Comparison of ENCODE assay signal across 8 mouse cellular contexts in genomic region chr6:72438226-72438625, GRCm38 (mm10). TPM values are rescaled to one million over a fixed set of nuclear protein-coding genes. Genes with fewer than 3 reads are reported as not detected.
DNase-seq lines count a peak whose midpoint lies in the region; ATAC-seq and TF ChIP-seq lines count a peak whose summit lies in the region.

No protein-coding gene starts in this region.

- no peak for TF ChIP-seq CTCF in lung, adult 2 months (IDR thresholded peaks at IDR 0.05; ENCODE audit: insufficient read depth, low read length)
- TF ChIP-seq CTCF in small intestine, adult 2 months (IDR thresholded peaks at IDR 0.05; ENCODE audit: extremely low read depth, insufficient read length, insufficient replicate concordance, low read depth, low read length) = no peak

- peaks cover 10% of the 10 kb centered on the region for H3K4me1 ChIP-seq in lung, adult 2 months (ENCODE audit: control insufficient read depth, insufficient read depth, low read length)
- peaks cover 31% of the 10 kb centered on the region for H3K4me1 ChIP-seq in embryonic facial prominence, embryonic 10.5 days
- H3K4me1 ChIP-seq in limb, embryonic 11.5 days (ENCODE audit: control insufficient read depth, insufficient read depth, low read length) = peaks cover 23% of the 10 kb centered on the region
- peaks cover 4% of the 10 kb centered on the region; the same call in 1 of the 2 replicates for H3K4me1 ChIP-seq in small intestine, adult 2 months (ENCODE audit: control insufficient read depth, insufficient read depth, insufficient read length, low read length)

- no peak for ATAC-seq in limb, embryonic 11.5 days (ENCODE audit: insufficient number of reproducible peaks, low FRiP score, low TSS enrichment, low read depth)
- no peak for ATAC-seq in cerebellum, adult (ENCODE audit: insufficient number of reproducible peaks, low FRiP score, low TSS enrichment)
- no peak for ATAC-seq in inflammation-experienced regulatory T-cells, adult 6 months

- H3K9me3 ChIP-seq in embryonic facial prominence, embryonic 10.5 days = no peaks in the 10 kb centered on the region
- no peaks in the 10 kb centered on the region for H3K9me3 ChIP-seq in limb, embryonic 11.5 days (ENCODE audit: control insufficient read depth, low read length)

- peak overlapping the region; percentile 84 for H3K4me2 ChIP-seq in limb, embryonic 11.5 days (ENCODE audit: low read depth, severe bottlenecking)

- TF ChIP-seq POLR2A in lung, adult 2 months (IDR thresholded peaks at IDR 0.05; ENCODE audit: borderline replicate concordance, extremely low read depth, low read depth, low read length) = no peak
- TF ChIP-seq POLR2A in small intestine, adult 2 months (IDR thresholded peaks at IDR 0.05; ENCODE audit: low read depth, low read length) = no peak

- peak overlapping the region; percentile 100 for H3K27ac ChIP-seq in embryonic facial prominence, embryonic 10.5 days (replicated peaks)
- no peak overlapping the region for H3K27ac ChIP-seq in limb, embryonic 11.5 days (replicated peaks; ENCODE audit: low read depth, low read length)
- no peak overlapping the region for H3K27ac ChIP-seq in small intestine, adult 2 months (ENCODE audit: insufficient read depth, low read depth, low read length)

- no peak for DNase-seq in lung, adult 2 months
- DNase-seq in lung, postnatal 36 days = no peak
- DNase-seq in embryonic facial prominence, embryonic 10.5 days (ENCODE audit: low spot score) = no peak
- DNase-seq in limb, embryonic 11.5 days (ENCODE audit: low spot score) = no peak
- DNase-seq in layer of hippocampus, postnatal 36 days = no peak

- H3K36me3 ChIP-seq in embryonic facial prominence, embryonic 10.5 days (replicated peaks) = peaks cover 50% of the 10 kb centered on the region
- peaks cover 19% of the 10 kb centered on the region for H3K36me3 ChIP-seq in limb, embryonic 11.5 days (ENCODE audit: control insufficient read depth, insufficient read depth, low read length)
- peaks cover 34% of the 10 kb centered on the region for H3K36me3 ChIP-seq in small intestine, adult 2 months (ENCODE audit: control insufficient read depth, insufficient read depth, low read length)

- H3K27me3 ChIP-seq in embryonic facial prominence, embryonic 10.5 days (replicated peaks; ENCODE audit: low read depth, poor library complexity, severe bottlenecking) = no peaks in the 10 kb centered on the region
- H3K27me3 ChIP-seq in limb, embryonic 11.5 days (ENCODE audit: control insufficient read depth, insufficient read depth, low read length) = no peaks in the 10 kb centered on the region
- no peaks in the 10 kb centered on the region for H3K27me3 ChIP-seq in small intestine, adult 2 months (ENCODE audit: control insufficient read depth, insufficient read depth, low read length)

- 2% methylated on average over 5 of the region's 5 CpGs for WGBS in lung, adult 2 months
- 4% methylated on average over 5 of the region's 5 CpGs for whole genome bisulfite sequencing in embryonic facial prominence, embryonic 10.5 days
- 4% methylated on average over 5 of the region's 5 CpGs for WGBS in limb, embryonic 11.5 days
- under 1% methylated on average over 5 of the region's 5 CpGs for WGBS in small intestine, adult 2 months

- H3K4me3 ChIP-seq in lung, adult 2 months (replicated peaks; ENCODE audit: extremely low read depth, low read depth, low read length) = peak overlapping the region; percentile 100
- peak overlapping the region; percentile 94 for H3K4me3 ChIP-seq in embryonic facial prominence, embryonic 10.5 days
- peak overlapping the region; percentile 98 for H3K4me3 ChIP-seq in limb, embryonic 11.5 days (ENCODE audit: low read depth, low read length)
- peak overlapping the region; percentile 93; the same call in 1 of the 2 replicates for H3K4me3 ChIP-seq in small intestine, adult 2 months (ENCODE audit: low read depth, low read length)

- peak overlapping the region; percentile 99 for H3K9ac ChIP-seq in limb, embryonic 11.5 days (ENCODE audit: low read length)

RNA-seq across cellular contexts. Expression of gene Mat2a, which starts 1.1 kb away (rescaled TPM):
- polyA plus RNA-seq in lung, adult 2 months (2012; rRNA removed) = 90.3 and 94.6 TPM in 2 replicates
- polyA plus RNA-seq in embryonic facial prominence, embryonic 10.5 days (2016; fragmentation: Nextera tagmentation; extraction: Ambion mirVana) = 473 and 481 TPM in 2 replicates
- 490 and 507 TPM in 2 replicates for polyA plus RNA-seq in limb, embryonic 11.5 days (2014; fragmentation: Nextera tagmentation; extraction: Ambion mirVana)
- 19.5 and 20.1 TPM in 2 replicates for polyA plus RNA-seq in small intestine, adult 2 months (2012; rRNA removed)
- 100 to 1,000 TPM; 186 to 194 TPM for total RNA-seq in layer of hippocampus, postnatal 36 days (2021)
- 100 to 1,000 TPM; 217 to 228 (median 219) TPM for polyA plus RNA-seq in inflammation-experienced regulatory T-cells, adult 6 months (2017; shearing (Covaris generic))

RNA-seq across cellular contexts. Expression of gene Ggcx, which starts 24.1 kb away (rescaled TPM):
- 43.4 and 46.2 TPM in 2 replicates for polyA plus RNA-seq in lung, adult 2 months (2012; rRNA removed)
- polyA plus RNA-seq in embryonic facial prominence, embryonic 10.5 days (2016; fragmentation: Nextera tagmentation; extraction: Ambion mirVana) = 20.4 and 21.1 TPM in 2 replicates
- polyA plus RNA-seq in limb, embryonic 11.5 days (2014; fragmentation: Nextera tagmentation; extraction: Ambion mirVana) = 16.0 and 17.9 TPM in 2 replicates
- 5.6 and 6.1 TPM in 2 replicates for polyA plus RNA-seq in small intestine, adult 2 months (2012; rRNA removed)
- total RNA-seq in layer of hippocampus, postnatal 36 days (2021) = 10 to 100 TPM; 22.6 to 24.0 TPM
- 1 to 10 TPM; 5.6 to 6.5 (median 5.9) TPM for polyA plus RNA-seq in inflammation-experienced regulatory T-cells, adult 6 months (2017; shearing (Covaris generic))

RNA-seq across cellular contexts. Expression of gene Vamp8, which starts 47.7 kb away (rescaled TPM):
- 291 and 435 TPM in 2 replicates for polyA plus RNA-seq in lung, adult 2 months (2012; rRNA removed)
- 53.2 and 59.8 TPM in 2 replicates for polyA plus RNA-seq in embryonic facial prominence, embryonic 10.5 days (2016; fragmentation: Nextera tagmentation; extraction: Ambion mirVana)
- 81.4 and 87.4 TPM in 2 replicates for polyA plus RNA-seq in limb, embryonic 11.5 days (2014; fragmentation: Nextera tagmentation; extraction: Ambion mirVana)
- 124 and 243 TPM in 2 replicates for polyA plus RNA-seq in small intestine, adult 2 months (2012; rRNA removed)
- 10 to 100 TPM; 14.7 to 17.3 TPM for total RNA-seq in layer of hippocampus, postnatal 36 days (2021)
- 100 to 1,000 TPM; 338 to 440 (median 338) TPM for polyA plus RNA-seq in inflammation-experienced regulatory T-cells, adult 6 months (2017; shearing (Covaris generic))

RNA-seq across cellular contexts. Expression of gene Vamp5, which starts 58.0 kb away (rescaled TPM):
- 74.6 and 91.7 TPM in 2 replicates for polyA plus RNA-seq in lung, adult 2 months (2012; rRNA removed)
- 13.6 and 15.9 TPM in 2 replicates for polyA plus RNA-seq in embryonic facial prominence, embryonic 10.5 days (2016; fragmentation: Nextera tagmentation; extraction: Ambion mirVana)
- 15.2 and 17.0 TPM in 2 replicates for polyA plus RNA-seq in limb, embryonic 11.5 days (2014; fragmentation: Nextera tagmentation; extraction: Ambion mirVana)
- 14.8 and 19.8 TPM in 2 replicates for polyA plus RNA-seq in small intestine, adult 2 months (2012; rRNA removed)
- 1 to 10 TPM; 4.4 to 5.3 TPM for total RNA-seq in layer of hippocampus, postnatal 36 days (2021)
- 10 to 100 TPM; 67.7 to 70.9 (median 69.7) TPM for polyA plus RNA-seq in inflammation-experienced regulatory T-cells, adult 6 months (2017; shearing (Covaris generic))
